Mouse (Mus musculus) brain, embryonic 14.5 days (tissue): ENCODE measurements at regions not wholly inside any gene's neighbourhood (a gene's known extent, or its start where the extent isn't known, plus 50 kb on each side); places are given as distances from the start of the nearest gene placed in this dataset.

Experiments used
- CTCF ChIP-seq: fragments of 200-500 bp; IDR thresholded peaks from 2 replicates; pipeline ENCODE4 v1.5.1; 2012; ENCODE audit warnings: inconsistent platforms, mild to moderate bottlenecking, moderate library complexity, borderline replicate concordance; ENCODE audit not compliant: insufficient read depth, insufficient read length; ENCODE audit errors: extremely low read depth
- POLR2A ChIP-seq: fragments of 200-500 bp; IDR thresholded peaks from 2 replicates; pipeline ENCODE4 v1.6.1; 2012; ENCODE audit warnings: mild to moderate bottlenecking, inconsistent platforms, borderline replicate concordance; ENCODE audit not compliant: poor library complexity, insufficient read depth, insufficient read length, severe bottlenecking; ENCODE audit errors: extremely low read depth

DNA sequence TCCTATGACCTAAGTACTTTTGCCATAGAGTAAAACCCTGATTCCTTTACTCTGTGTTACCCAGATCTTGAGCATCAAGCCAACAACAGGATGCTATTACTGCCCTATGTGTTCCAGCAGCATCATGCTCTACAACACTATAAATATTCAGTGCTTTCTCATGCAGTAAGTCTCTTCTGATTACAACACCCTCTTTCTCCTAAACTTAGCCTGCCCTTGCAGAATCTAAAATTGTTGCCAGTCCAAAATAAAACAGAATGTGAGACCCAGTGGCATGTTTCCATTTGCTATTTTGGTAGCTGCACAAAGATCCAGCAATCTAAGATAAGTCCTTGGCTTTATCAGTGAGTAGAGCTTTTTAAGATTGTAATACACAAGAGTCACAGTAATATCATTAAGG is 1154.1 kb upstream of the Map3k7 start:
- no peak for TF ChIP-seq CTCF
- TF ChIP-seq POLR2A, result no peak
